Mouse (Mus musculus) inflammation-experienced regulatory T-cells, adult 16 weeks (primary cell): Measurements from ENCODE around the gene Extl2. TPM values are rescaled to one million over a fixed set of nuclear protein-coding genes. Genes with fewer than 3 reads are reported as not detected.

Source experiments
- polyA plus RNA-seq: library from polyadenylated mRNA; unstranded; fragments of 100-300 nt; shearing (Covaris generic); gene quantifications from one replicate; pipeline ENCODE4 v1.2.1, GENCODE M21; 2017

Extl2 gene
- 6.7 TPM for polyA plus RNA-seq

DNA sequence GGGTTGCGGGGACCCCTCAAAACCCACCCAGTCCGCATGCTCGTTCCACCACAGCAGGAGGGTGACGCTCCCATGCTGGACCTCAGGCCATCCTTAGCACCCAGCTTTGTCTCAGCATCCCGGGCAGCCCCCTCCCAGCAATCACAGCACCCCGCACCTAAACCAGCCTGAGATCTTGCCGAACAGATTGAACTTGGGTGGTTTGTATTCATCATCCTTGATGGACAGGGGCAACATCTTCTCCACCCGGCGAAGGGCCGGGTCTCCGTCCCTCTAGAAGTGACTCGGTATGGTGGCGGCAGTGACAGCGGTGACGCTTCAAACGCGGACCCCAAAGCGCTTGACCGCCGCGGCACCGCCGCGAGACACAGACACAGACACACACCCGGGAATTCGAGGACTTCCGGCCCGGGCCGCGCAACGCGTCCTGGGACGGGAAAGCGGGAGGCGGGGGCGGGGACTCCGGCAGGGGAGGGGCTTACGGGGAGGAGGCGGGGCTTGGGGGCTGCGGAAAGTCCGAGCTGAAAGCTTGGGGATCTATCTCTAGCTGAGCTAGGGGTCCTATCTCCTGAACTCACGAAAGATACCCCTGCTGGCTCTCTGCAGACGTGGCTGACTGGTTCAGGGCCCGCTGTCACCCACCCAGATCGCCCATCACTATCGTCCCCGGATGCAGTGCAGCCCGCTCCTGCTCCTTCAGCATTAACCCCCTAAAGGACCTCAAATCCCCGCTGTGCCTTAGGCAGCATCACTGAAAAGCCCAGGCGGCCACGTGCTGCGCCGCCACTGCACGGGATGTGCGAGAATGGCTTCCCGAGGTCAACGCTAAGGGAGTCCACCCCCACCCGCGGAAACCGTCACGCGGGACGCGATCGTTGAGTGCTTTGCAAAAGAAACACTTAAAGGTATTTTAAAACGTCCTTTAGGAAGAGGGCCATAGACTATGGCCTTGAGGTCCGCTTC, at the start of gene Extl2, which contains the start of gene Slc30a7:
Extl2 (plus strand) TSS at position 485 of the 963 bp plus-strand sequence.
Slc30a7 (minus strand) TSS at position 429 of the 963 bp plus-strand sequence.

Other genes with a start within 250 kb of the Extl2 start
- 70.0 TPM for gene Dph5, start 119.6 kb upstream of the Extl2 start, polyA plus RNA-seq
- 75.1 TPM for gene Slc30a7, start 56 bp upstream of the Extl2 start, polyA plus RNA-seq
- 28.4 TPM for gene Vcam1, start 122.2 kb downstream of the Extl2 start, polyA plus RNA-seq
- not detected for gene Gpr88, start 246.0 kb downstream of the Extl2 start, polyA plus RNA-seq